Mouse (Mus musculus) left cerebral cortex, postnatal 14 days (tissue): ENCODE results near the gene Senp2. TPM values are rescaled to one million over a fixed set of nuclear protein-coding genes. Genes with fewer than 3 reads are reported as not detected.

ENCODE experiments used
- DNase-seq, 2 experiments: peaks; one replicate each; pipeline ENCODE4 v3.0.0; 2021 to 2022; ENCODE audit warnings: low spot score in 2 of 2, mixed read lengths in 1 of 2
- intact Hi-C: fragments of 180-260 bp; cut with DNase I; formaldehyde crosslinking; loops from one replicate; pipeline ENCODE4 v1.15.1; 2025
- total RNA-seq, 2 experiments: library from RNA; stranded (reverse); gene quantifications; 2 replicates each; pipeline ENCODE4 v1.2.3; 2021

Gene Senp2
- total RNA-seq, 2 experiments from 2014 or later = 99.7 to 111 TPM

- no peak for DNase-seq
- intact Hi-C loops = no loop called here
Measured at GRCm38 (mm10) chr16:22075829-22076619, 66.7 kb downstream of the Senp2 start.

DNA sequence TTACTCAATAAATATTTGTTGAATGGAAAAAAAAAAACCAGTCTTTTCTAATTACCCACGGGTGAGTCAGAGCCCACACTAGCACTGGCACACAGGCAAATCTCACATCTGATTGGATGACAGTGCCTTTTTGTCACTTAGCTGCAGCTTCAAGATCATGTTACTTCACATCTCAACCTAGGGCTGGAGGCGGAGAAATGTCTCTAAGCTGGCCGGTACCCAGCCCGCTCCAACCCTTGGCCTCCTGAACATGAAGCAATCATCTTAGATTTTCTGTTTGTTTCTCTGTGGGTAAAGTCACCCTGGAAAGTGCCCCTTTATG, 67.3 kb downstream of the Senp2 start:
- DNase-seq = no peak
- intact Hi-C loops = no loop called here

- no peak for DNase-seq
- intact Hi-C loops = no loop called here
Measured at GRCm38 (mm10) chr16:22080125-22080710, 70.9 kb downstream of the Senp2 start.

GRCm38 (mm10) chr16:22085411-22085810, 76.1 kb downstream of the Senp2 start:
- intact Hi-C loops = no loop called here
- DNase-seq = peak in 1 of 2 experiments; percentile 22

GRCm38 (mm10) chr16:22091255-22091783, 82.0 kb downstream of the Senp2 start:
- no peak for DNase-seq
- intact Hi-C loops = no loop called here

DNA sequence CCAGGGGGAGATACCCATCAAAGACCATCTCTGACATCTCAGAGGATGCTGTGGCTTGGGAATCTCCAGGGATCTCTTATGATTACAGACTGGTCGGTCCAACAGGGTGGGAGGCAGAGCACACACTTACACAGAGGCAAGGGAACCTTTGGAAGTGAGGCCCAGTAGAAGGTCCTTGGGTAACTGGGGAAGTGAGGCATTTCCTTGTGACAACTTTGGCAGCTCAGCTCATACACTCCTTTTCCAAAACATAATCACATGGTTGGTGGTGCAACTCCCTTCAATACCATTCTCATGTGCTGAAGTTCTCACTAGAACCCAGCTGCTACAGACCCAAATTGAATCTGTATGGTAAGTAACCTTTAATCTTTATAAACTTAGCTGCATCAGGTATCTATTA, 86.5 kb downstream of the Senp2 start:
- DNase-seq = no peak
- intact Hi-C loops = no loop called here

DNA sequence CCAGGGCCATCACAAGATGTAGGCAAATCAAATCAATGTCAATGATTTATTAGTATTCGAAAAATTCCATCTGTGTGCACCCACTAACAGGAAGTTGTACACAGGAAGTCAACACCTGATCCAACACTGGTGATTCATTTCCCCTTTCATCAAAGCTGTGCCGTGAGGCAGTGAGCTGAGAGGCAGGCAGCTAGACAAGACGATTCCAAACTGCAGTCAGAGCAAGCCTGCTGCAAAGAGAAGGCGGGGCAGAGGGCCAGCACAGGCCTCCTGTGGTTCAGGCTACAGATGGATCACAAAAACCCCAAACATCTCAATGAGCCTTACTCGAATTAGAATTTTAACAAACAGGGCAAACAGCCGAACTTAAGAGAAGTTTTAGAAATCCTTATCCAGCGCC, 88.4 kb downstream of the Senp2 start:
- DNase-seq = no peak
- intact Hi-C loops = no loop called here

Other genes with a start within 250 kb of the Senp2 start
- gene Ehhadh, start 221.7 kb upstream of the Senp2 start, total RNA-seq = 1 to 10 TPM; 1.3 to 1.4 TPM
- gene Map3k13, start 215.1 kb upstream of the Senp2 start, total RNA-seq = 10 to 100 TPM; 13.0 to 13.5 TPM
- 10 to 100 TPM; 15.9 to 17.5 TPM for gene Tmem41a, start 61.9 kb upstream of the Senp2 start, total RNA-seq
- gene Liph, start 13.8 kb upstream of the Senp2 start, total RNA-seq = under 1 TPM; 0.48 to 0.57 TPM
- 1 to 10 TPM; 1.8 to 3.6 TPM for gene Igf2bp2, start 153.8 kb downstream of the Senp2 start, total RNA-seq